Mouse (Mus musculus) heart, postnatal 36 days (tissue): ENCODE measurements at regions not wholly inside any gene's neighbourhood (a gene's known extent, or its start where the extent isn't known, plus 50 kb on each side); places are given as distances from the start of the nearest gene placed in this dataset.

ENCODE experiments used
- DNase-seq, 2 experiments: peaks; one replicate each; pipeline ENCODE4 v3.0.0; 2021 to 2022
- intact Hi-C: fragments of 180-260 bp; cut with DNase I; formaldehyde crosslinking; loops from one replicate; pipeline ENCODE4 v1.15.1; 2025

- intact Hi-C loops: no loop called here
Measured at GRCm38 (mm10) chr4:72688842-72689241, 163.6 kb downstream of the Aldoart1 start.

GRCm38 (mm10) chr4:72674006-72674405 lies 178.4 kb downstream of the Aldoart1 start:
- intact Hi-C loops: no loop called here
- no peak for DNase-seq

More at GRCm38 (mm10) chr4:72688842-72689241, 163.6 kb downstream of the Aldoart1 start:
- no peak for DNase-seq

- intact Hi-C loops: no loop called here
- DNase-seq: no peak
Measured at GRCm38 (mm10) chr4:72671652-72672411, 180.6 kb downstream of the Aldoart1 start.

GRCm38 (mm10) chr4:72669827-72670494 lies 182.5 kb downstream of the Aldoart1 start:
- intact Hi-C loops: no loop called here
- DNase-seq: no peak

GRCm38 (mm10) chr4:72664379-72664778 lies 188.1 kb downstream of the Aldoart1 start:
- no peak for DNase-seq
- intact Hi-C loops: no loop called here

GRCm38 (mm10) chr4:72662477-72662876 lies 190.0 kb downstream of the Aldoart1 start:
- DNase-seq: no peak
- intact Hi-C loops: no loop called here

GRCm38 (mm10) chr4:72656206-72656605 lies 196.2 kb downstream of the Aldoart1 start:
- DNase-seq: no peak
- intact Hi-C loops: no loop called here

GRCm38 (mm10) chr4:72647130-72647529 lies 205.3 kb downstream of the Aldoart1 start:
- no peak for DNase-seq
- intact Hi-C loops: no loop called here

GRCm38 (mm10) chr4:72629416-72629815 lies 223.0 kb downstream of the Aldoart1 start:
- DNase-seq: no peak
- intact Hi-C loops: no loop called here

- intact Hi-C loops: no loop called here
- DNase-seq: no peak
Measured at GRCm38 (mm10) chr4:72627219-72627930, 225.1 kb downstream of the Aldoart1 start.

GRCm38 (mm10) chr4:72605107-72605506 lies 247.3 kb downstream of the Aldoart1 start:
- no peak for DNase-seq
- intact Hi-C loops: no loop called here

- no peak for DNase-seq
- intact Hi-C loops: no loop called here
Measured at GRCm38 (mm10) chr4:72595494-72595893, 256.9 kb downstream of the Aldoart1 start.

- DNase-seq: no peak
- intact Hi-C loops: no loop called here
Measured at GRCm38 (mm10) chr4:72592129-72592528, 260.3 kb downstream of the Aldoart1 start.

- intact Hi-C loops: no loop called here
- no peak for DNase-seq
Measured at GRCm38 (mm10) chr4:72574946-72575345, 277.5 kb downstream of the Aldoart1 start.

- intact Hi-C loops: no loop called here
- DNase-seq: no peak
Measured at GRCm38 (mm10) chr4:72571924-72572323, 280.5 kb downstream of the Aldoart1 start.

GRCm38 (mm10) chr4:72565186-72565585 lies 287.2 kb downstream of the Aldoart1 start:
- DNase-seq: no peak
- intact Hi-C loops: no loop called here

- intact Hi-C loops: no loop called here
- DNase-seq: no peak
Measured at GRCm38 (mm10) chr4:72562909-72563676, 289.3 kb downstream of the Aldoart1 start.

- DNase-seq: no peak
- intact Hi-C loops: no loop called here
Measured at GRCm38 (mm10) chr4:72554276-72554675, 298.2 kb downstream of the Aldoart1 start.

GRCm38 (mm10) chr4:72534563-72534962 lies 317.9 kb downstream of the Aldoart1 start:
- intact Hi-C loops: no loop called here

GRCm38 (mm10) chr4:72524630-72525029 lies 323.9 kb upstream of the Tle1 start:
- no peak for DNase-seq
- intact Hi-C loops: no loop called here

More at GRCm38 (mm10) chr4:72534563-72534962, 317.9 kb downstream of the Aldoart1 start:
- no peak for DNase-seq

- intact Hi-C loops: no loop called here
Measured at GRCm38 (mm10) chr4:72524100-72524499, 323.4 kb upstream of the Tle1 start.

More at GRCm38 (mm10) chr4:72524100-72524499, 323.4 kb upstream of the Tle1 start:
- DNase-seq: no peak
